Mouse (Mus musculus): ENCODE results near the gene Cbx4. TPM values are rescaled to one million over a fixed set of nuclear protein-coding genes. Genes with fewer than 3 reads are reported as not detected.

The Cbx4 gene
- total and polyA plus RNA-seq, 2 experiments from 2014 or later: 8.2 to 23.1 TPM

DNA sequence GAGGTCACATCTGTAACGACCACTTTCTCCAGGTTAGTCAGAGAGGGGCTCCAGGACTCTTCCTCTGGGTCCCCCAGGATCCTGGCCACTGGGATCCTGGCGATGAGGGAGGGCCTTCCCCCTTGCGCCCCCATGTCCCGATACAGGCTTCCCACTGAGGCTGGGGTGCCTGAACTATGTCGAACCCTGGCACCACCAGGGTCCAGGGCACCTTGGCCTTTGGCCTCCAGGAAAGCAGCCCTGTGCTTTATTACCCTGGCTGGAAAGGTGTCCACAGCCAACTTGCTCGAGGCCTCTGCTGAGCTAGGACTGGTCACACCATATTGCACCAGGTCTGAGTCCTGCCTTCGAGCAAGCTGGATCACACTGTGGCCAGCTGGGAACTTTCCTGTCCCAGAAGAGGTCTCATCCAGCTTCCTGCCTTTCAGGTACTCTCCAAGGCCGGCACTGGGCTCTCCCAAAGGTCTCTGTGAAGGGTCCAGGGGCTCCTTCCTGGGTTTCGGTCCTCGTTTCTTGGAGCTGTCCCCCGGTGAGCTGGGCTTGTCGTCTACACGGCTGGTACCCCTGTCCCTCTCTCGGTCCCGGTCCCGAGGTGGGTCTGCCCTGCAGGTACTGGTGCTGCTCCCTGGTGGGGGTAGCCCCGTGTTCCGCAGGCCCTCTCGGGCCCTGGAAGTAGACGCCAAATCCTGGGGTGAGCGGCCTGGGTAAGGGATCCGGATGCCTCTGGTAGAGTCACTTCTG, 47.1 kb downstream of the Cbx4 start:
- Histone ChIP-seq H3K36me3 (replicated peaks; ENCODE audit: control insufficient read depth, insufficient read depth, low read length) (peaks cover 8% of the 10 kb centered on the region), H3K27me3 (ENCODE audit: control insufficient read depth, insufficient read depth, low read length) (peaks cover 65% of the 10 kb centered on the region), H3K27ac (ENCODE audit: low read depth) (no peak overlapping the region), H3K9me3 (replicated peaks; ENCODE audit: control insufficient read depth, low read length) (no peaks in the 10 kb centered on the region), H3K4me3 (ENCODE audit: low read depth, low read length) (no peak overlapping the region), H3K4me1 (ENCODE audit: control insufficient read depth, insufficient read depth) (peaks cover 18% of the 10 kb centered on the region), H3K4me2 (ENCODE audit: low read depth, low read length) (no peak overlapping the region), H3K9ac (replicated peaks; ENCODE audit: low read depth, low read length) (no peak overlapping the region)
- 75% methylated on average over 22 of the region's 22 CpGs for WGBS
- no peak for ATAC-seq (ENCODE audit: insufficient read depth, low read depth)
- TF ChIP-seq EP300 (IDR thresholded peaks at IDR 0.05; ENCODE audit: low read depth) (no peak), CTCF (IDR thresholded peaks at IDR 0.05; ENCODE audit: low read depth) (no peak)
- DNase-seq (ENCODE audit: low spot score): no peak

DNA sequence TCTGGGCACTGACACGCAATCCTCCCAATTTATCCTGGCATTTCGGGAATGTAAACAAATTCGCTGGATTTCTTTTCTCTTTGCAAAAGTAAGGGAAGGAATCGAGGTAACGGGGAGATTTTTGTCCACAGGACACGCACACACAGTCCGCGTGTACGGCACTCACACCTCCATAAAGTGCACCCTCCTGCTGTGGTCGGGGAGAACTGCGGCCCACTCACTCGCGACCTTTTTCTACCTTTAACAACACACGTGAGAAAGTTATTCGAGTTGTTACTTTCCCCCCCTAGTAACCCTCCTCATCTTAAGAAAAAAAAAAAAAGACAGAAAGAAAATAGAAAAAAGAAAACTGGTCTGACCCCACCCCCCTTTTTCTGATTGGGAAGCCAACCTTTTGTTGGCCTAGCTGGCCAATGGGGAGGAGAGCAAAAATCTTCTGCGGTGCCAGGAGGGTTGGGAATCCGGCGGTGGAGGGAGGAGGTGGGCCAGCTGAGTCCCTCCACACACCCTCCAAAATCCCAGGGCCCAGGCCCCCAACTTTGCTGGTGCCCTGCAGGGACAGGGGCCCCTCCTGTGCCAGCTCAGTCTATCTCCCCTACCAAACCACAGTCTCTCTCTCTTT, 48.1 kb downstream of the Cbx4 start:
- Histone ChIP-seq H3K27me3 (ENCODE audit: control insufficient read depth, insufficient read depth, low read length) (peaks cover 65% of the 10 kb centered on the region), H3K9me3 (replicated peaks; ENCODE audit: control insufficient read depth, low read length) (no peaks in the 10 kb centered on the region), H3K4me1 (ENCODE audit: control insufficient read depth, insufficient read depth) (peaks cover 18% of the 10 kb centered on the region), H3K4me2 (ENCODE audit: low read depth, low read length) (peak overlapping the region; percentile 72), H3K36me3 (replicated peaks; ENCODE audit: control insufficient read depth, insufficient read depth, low read length) (peaks cover 8% of the 10 kb centered on the region), H3K4me3 (ENCODE audit: low read depth, low read length) (peak overlapping the region; percentile 48), H3K9ac (replicated peaks; ENCODE audit: low read depth, low read length) (no peak overlapping the region), H3K27ac (ENCODE audit: low read depth) (no peak overlapping the region)
- WGBS: 54% methylated on average over 18 of the region's 18 CpGs
- DNase-seq (ENCODE audit: low spot score) (no peak), ATAC-seq (ENCODE audit: insufficient read depth, low read depth) (no peak)
- TF ChIP-seq EP300 (IDR thresholded peaks at IDR 0.05; ENCODE audit: low read depth) (no peak), CTCF (IDR thresholded peaks at IDR 0.05; ENCODE audit: low read depth) (no peak)

DNA sequence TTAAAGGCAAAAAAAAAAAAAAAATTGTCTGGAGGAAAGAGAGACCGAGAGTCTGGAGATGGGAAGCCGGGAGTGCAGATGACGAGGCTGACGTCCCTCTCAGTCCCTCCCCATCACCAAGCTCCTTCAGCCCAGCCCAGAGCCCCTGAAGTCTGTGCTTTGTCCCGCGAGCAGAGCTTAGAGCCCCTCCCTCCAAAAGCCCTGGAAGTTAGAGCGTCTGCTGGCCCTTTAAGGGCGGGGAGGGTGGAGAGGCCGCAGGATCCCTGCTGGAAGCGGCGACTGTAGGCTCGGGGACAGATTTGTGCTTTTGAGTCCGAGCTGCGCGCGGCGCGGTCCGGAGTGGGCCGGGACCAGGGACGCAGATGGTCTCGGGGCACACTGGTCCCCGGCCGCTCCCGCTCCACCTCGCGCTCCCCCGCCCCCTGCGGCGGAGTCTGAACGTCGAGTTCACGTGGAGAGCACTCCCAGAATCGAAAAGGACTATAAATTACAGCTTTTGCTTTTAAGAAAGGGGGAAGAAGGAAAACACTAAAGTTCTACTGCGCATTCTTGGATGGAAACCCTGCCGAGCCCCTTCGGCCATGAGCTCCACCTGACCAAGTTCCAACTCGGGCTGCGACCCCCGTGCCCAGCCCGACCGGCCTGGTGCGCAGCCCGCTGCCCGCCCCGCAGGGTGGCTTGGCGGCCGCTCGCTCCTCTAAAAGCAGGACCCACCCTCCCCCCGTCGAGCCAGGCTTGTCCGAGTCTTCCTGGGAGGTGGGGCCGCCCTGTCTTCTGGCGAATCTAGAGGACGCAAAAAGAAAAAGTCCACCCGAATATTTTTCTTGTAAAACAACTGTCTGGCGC, 48.9 kb downstream of the Cbx4 start:
- Histone ChIP-seq H3K27ac (ENCODE audit: low read depth) (no peak overlapping the region), H3K9ac (replicated peaks; ENCODE audit: low read depth, low read length) (peak overlapping the region; percentile 45), H3K27me3 (ENCODE audit: control insufficient read depth, insufficient read depth, low read length) (peaks cover 57% of the 10 kb centered on the region), H3K36me3 (replicated peaks; ENCODE audit: control insufficient read depth, insufficient read depth, low read length) (peaks cover 8% of the 10 kb centered on the region), H3K4me2 (ENCODE audit: low read depth, low read length) (peak overlapping the region; percentile 72), H3K4me1 (ENCODE audit: control insufficient read depth, insufficient read depth) (peaks cover 18% of the 10 kb centered on the region), H3K9me3 (replicated peaks; ENCODE audit: control insufficient read depth, low read length) (no peaks in the 10 kb centered on the region), H3K4me3 (ENCODE audit: low read depth, low read length) (peak overlapping the region; percentile 48)
- no peak for TF ChIP-seq EP300 (IDR thresholded peaks at IDR 0.05; ENCODE audit: low read depth)
- TF ChIP-seq CTCF (IDR thresholded peaks at IDR 0.05; ENCODE audit: low read depth): no peak
- WGBS: 5% methylated on average over 57 of the region's 57 CpGs
- no peak for DNase-seq (ENCODE audit: low spot score)
- no peak for ATAC-seq (ENCODE audit: insufficient read depth, low read depth)

DNA sequence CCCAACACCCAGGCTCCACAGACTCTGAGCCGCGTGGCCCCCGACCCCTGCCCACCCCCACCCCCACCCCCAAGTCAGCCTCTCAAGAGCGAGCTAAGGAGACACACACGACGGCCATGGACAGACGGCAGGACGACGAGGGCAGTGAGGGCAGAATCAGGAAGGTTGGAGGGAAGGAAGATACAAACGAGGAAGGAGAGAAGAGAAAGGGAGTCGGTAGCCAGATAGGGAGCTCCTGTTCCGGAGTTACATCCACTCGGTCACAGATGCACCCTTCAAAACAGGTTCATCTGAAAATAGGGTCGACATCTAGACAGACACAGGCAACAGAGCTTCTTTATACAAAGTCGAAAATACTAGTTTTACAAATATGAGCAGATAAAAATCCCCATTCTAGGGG, 49.6 kb downstream of the Cbx4 start:
- peaks cover 50% of the 10 kb centered on the region for H3K27me3 ChIP-seq (ENCODE audit: control insufficient read depth, insufficient read depth, low read length)
- H3K9me3 ChIP-seq (replicated peaks; ENCODE audit: control insufficient read depth, low read length): no peaks in the 10 kb centered on the region
- TF ChIP-seq CTCF (IDR thresholded peaks at IDR 0.05; ENCODE audit: low read depth) (no peak), EP300 (IDR thresholded peaks at IDR 0.05; ENCODE audit: low read depth) (no peak)
- ATAC-seq (ENCODE audit: insufficient read depth, low read depth) (no peak), DNase-seq (ENCODE audit: low spot score) (no peak)
- WGBS: 16% methylated on average over 15 of the region's 15 CpGs
- peak overlapping the region; percentile 72; the same call in 1 of the 2 replicates for H3K4me2 ChIP-seq (ENCODE audit: low read depth, low read length)
- no peak overlapping the region for H3K9ac ChIP-seq (replicated peaks; ENCODE audit: low read depth, low read length)
- peaks cover 8% of the 10 kb centered on the region for H3K36me3 ChIP-seq (replicated peaks; ENCODE audit: control insufficient read depth, insufficient read depth, low read length)
- H3K27ac ChIP-seq (ENCODE audit: low read depth): no peak overlapping the region
- H3K4me3 ChIP-seq (ENCODE audit: low read depth, low read length): peak overlapping the region; percentile 48
- peaks cover 18% of the 10 kb centered on the region for H3K4me1 ChIP-seq (ENCODE audit: control insufficient read depth, insufficient read depth)

DNA sequence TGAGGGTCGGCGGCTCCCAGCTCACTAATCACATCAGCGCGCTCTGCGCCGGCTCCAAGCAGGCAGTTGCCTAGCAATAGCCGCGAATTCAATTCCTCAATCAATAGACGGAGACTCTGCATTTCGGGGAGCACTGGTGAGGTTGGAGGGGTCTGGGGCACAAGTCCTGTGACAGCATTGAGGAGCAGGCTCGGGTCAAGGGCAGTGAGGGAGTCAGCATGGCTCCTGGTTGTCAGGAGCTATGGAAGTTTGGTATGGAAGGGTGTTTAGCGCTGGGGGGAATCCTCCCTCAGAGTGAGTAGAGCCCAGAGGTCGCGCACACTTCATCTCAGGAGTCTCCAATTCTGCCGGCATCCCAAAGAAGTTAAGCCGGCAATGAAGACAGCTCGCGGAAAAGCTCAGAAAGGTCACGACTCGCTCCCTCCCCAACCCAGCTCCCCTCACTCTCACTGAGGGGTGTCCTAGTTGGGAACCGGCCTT, 50.3 kb downstream of the Cbx4 start:
- TF ChIP-seq CTCF (IDR thresholded peaks at IDR 0.05; ENCODE audit: low read depth): no peak
- TF ChIP-seq EP300 (IDR thresholded peaks at IDR 0.05; ENCODE audit: low read depth): no peak
- H3K9ac ChIP-seq (replicated peaks; ENCODE audit: low read depth, low read length): no peak overlapping the region
- peaks cover 8% of the 10 kb centered on the region for H3K36me3 ChIP-seq (replicated peaks; ENCODE audit: control insufficient read depth, insufficient read depth, low read length)
- no peak overlapping the region for H3K4me2 ChIP-seq (ENCODE audit: low read depth, low read length)
- peaks cover 18% of the 10 kb centered on the region for H3K4me1 ChIP-seq (ENCODE audit: control insufficient read depth, insufficient read depth)
- DNase-seq (ENCODE audit: low spot score) (no peak), ATAC-seq (ENCODE audit: insufficient read depth, low read depth) (no peak)
- H3K9me3 ChIP-seq (replicated peaks; ENCODE audit: control insufficient read depth, low read length): no peaks in the 10 kb centered on the region
- H3K27ac ChIP-seq (ENCODE audit: low read depth): no peak overlapping the region
- H3K27me3 ChIP-seq (ENCODE audit: control insufficient read depth, insufficient read depth, low read length): peaks cover 48% of the 10 kb centered on the region
- WGBS: 9% methylated on average over 21 of the region's 21 CpGs
- H3K4me3 ChIP-seq (ENCODE audit: low read depth, low read length): no peak overlapping the region

Measured in heart, postnatal 0 days (tissue).